Mouse (Mus musculus): ENCODE data around the gene Gab2.
"Not testable (repeated sequence)": the region's sequence is repeated elsewhere in the genome, so short reads cannot be mapped to it uniquely, and the experiment has no call there.

Gene Gab2

DNA sequence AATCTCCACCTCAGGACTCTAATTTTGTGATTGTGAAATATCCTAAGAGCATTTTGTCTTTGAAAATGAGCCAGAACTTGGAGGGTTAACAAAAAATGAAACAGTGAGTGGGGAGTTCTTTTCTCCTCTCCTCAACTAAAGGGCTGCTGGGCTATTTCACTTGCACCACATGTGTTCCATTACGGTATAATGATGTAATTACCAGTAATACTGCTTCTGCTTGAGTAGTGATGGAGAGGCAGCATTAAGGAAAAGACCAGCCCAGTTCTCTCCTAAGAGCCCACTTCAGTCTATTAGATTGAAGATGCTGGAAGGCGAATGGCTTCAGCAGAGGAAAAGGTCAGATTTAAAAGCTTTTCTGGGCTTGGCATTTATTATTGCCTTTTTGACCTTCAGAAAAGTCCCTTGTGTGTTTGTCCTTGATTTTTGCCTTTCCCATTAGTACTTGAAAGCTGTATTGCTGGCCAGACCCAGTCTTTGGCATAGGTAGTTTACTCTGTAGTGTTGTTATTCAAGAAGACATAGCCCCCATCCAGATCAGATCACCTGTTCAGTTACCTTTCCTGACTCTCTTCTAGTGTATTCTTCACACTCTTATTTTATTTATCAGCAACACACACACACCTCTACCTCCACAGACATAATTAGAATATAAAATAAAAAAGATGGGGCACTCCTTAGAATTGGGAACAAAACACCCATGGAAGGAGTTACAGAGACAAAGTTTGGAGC, 69.9 kb downstream of the Gab2 start:
- DNase-seq: no peak

DNA sequence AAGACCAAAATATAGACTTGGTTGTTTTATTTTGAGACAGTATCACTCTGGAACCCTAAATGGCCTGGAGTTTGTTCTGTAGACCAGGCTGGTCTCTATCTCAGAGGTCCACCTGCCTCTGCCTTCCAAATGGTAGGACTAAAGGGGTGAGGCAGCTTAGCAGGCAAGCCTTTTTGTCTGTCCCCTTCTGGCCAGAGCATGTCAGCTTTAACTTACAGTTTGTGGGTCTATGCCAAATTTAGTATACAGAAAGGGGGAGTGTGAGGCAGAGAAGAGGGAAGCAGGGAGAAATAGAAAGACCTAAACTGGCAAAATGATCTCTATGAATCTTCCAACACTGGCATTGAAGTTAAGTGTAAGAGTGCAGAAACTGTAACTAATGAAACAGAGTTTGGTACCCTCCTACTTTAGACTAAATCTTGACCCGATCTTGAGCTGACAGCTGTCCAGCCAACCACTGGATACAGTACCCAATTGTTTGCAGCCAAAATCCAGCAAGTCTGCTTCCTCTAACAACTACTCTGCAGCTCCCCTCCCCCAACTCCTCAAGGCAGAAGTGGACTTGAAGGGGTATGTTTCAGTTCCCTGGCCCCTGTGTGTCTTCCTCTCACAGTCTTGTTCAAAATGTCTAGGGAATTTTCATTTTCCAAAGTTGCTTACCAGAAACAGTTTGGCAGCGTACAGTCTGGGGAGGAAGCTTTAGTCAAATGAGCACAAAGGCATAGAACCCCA, 73.5 kb downstream of the Gab2 start:
- peak; percentile 10 to 42 for DNase-seq

GRCm38 (mm10) chr7:97164261-97164660, 82.9 kb downstream of the Gab2 start:
- DNase-seq: no peak

GRCm38 (mm10) chr7:97171089-97171488, 89.7 kb downstream of the Gab2 start:
- DNase-seq: no peak

- DNase-seq: no peak
These were observed 90.3 kb downstream of the Gab2 start for GRCm38 (mm10) chr7:97171719-97172118.

- peak; percentile 36 to 55 for DNase-seq
These were observed 90.7 kb downstream of the Gab2 start for GRCm38 (mm10) chr7:97172126-97172525.

DNA sequence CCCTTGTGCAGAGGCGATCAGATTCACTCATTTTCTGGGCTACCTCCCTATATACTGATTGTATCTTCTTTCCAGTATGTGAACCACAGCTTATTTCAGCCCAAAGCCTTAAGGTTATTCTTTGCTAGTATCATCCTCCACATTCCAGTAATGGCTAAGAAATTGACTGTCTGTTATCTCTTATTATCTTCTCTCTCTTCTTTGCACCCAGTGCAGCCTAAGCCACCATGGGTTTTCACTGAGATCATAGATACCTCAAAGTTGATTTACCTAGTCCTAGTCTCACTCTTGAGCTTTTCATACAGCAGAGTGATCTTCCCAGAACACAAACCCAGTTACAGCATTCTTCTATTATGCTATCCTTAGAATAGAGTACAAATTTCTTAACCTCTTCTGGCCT, 100.5 kb downstream of the Gab2 start:
- DNase-seq: no peak

- no peak for DNase-seq
These were observed 102.0 kb downstream of the Gab2 start for GRCm38 (mm10) chr7:97183426-97183825.

- DNase-seq: no peak
These were observed 102.6 kb downstream of the Gab2 start for GRCm38 (mm10) chr7:97184005-97184404.

GRCm38 (mm10) chr7:97187387-97188081, 106.1 kb downstream of the Gab2 start:
- no peak for DNase-seq

DNA sequence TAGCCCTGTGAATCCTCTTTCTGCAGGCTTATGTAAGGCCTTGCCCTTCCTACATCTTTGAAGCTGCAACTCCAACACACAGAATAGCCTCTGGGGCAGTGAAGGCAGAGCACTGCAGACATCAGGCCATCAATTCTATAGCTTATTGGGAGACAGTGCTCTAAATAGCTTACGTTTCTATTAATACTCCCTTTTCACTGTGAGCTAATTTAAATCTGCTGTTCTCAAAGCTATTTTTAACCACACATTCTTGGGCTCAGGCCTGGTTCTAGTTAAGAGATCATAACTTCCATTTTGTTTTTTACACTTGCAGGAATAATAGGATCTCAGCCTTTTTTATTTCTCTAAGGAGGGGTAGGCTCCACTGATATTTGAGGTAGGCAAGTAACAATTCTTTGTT, 107.7 kb downstream of the Gab2 start:
- DNase-seq: no peak

- DNase-seq: no peak
These were observed 122.5 kb downstream of the Gab2 start for GRCm38 (mm10) chr7:97203907-97204306.

DNA sequence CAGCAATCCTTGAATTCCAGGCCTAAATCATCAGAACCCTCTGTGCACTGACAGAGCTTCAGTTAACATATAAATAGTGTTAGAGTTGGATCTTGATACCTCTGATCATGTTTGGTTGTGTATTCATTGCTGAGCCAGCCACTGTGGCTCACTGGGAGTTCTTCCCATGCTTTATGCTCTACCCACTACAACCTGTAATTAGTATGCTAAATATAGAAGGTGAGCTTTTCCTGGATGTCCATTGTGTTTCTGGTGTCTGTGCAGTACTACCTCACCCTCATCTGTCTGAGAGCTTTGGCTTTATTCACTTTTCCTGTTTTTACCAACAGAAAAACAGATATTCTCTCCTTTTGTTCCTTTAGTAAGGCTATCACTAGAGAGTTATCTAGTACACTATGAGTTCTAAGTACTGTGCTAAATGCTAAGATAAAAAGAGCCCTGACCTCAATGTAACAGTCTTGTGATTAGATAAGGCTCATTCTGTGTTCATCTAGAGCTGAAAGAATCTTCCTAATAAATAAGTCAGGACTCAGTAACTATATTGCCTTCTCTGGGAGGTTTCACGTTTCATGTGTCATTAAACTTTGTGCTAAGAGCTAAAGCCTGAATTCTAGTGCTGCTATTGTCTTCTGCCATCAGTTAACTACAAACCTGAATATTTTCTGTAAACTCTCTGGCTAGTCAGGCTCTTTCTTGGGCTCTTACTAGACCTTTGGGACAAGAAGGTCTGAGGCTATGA, 127.6 kb downstream of the Gab2 start:
- DNase-seq: no peak

GRCm38 (mm10) chr7:97210064-97210685, 128.8 kb downstream of the Gab2 start:
- DNase-seq: no peak

- DNase-seq: no peak
These were observed 129.7 kb downstream of the Gab2 start for GRCm38 (mm10) chr7:97211117-97211516.

DNA sequence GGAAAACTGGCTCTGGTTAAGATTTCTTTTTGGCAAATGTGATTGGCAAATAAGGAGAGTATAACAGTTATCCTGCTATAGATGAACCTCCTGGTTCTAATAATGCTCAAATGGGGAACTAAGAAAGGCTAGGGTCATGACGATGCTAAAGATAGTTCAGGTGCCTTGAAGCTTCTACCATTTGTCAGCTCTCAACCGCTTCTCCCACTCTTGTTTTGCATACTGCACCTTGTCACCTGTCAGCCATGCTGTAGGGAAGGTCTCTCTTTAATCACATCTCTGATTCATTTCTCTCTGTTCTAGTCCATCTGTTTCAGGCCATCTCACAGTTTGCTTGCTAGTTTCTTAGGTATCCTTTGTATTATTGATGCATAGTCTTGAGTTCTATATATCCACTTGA, 142.4 kb downstream of the Gab2 start:
- no peak for DNase-seq

GRCm38 (mm10) chr7:97245261-97245949, 164.0 kb downstream of the Gab2 start:
- no peak for DNase-seq

GRCm38 (mm10) chr7:97245950-97246578, 164.7 kb downstream of the Gab2 start:
- DNase-seq: not testable (repeated sequence)

- peak in 1 of 2 experiments; percentile 38 for DNase-seq
These were observed 166.3 kb downstream of the Gab2 start for GRCm38 (mm10) chr7:97247661-97248060.

DNA sequence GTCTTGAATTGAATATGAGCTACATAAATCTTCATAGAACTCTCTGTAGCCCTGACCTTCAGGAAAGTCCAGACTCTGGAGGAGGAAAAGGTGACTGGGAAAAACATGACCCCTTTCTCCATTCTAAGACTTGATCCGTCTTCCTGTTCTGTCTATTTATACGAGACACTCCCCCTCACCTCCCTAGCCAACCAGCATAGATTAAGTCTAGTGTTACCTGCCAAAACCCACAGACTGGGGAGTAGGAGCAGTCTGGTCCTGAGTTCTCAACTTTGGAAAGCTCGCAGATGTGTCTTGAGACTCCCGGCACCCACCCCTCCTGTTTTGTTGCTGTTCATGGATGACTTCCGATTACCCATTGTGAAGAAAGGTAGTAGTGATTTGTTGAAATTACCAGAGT, 166.8 kb downstream of the Gab2 start:
- peak; percentile 5 to 32 for DNase-seq

- no peak for DNase-seq
These were observed 170.3 kb downstream of the Gab2 start for GRCm38 (mm10) chr7:97251638-97252037.

Measured in kidney, postnatal 25 days (tissue).